Mouse (Mus musculus): ENCODE data around the gene Eml2. TPM values are rescaled to one million over a fixed set of nuclear protein-coding genes. Genes with fewer than 3 reads are reported as not detected.

Eml2 gene
- total RNA-seq, 1 experiment = 29.8 TPM

- Histone ChIP-seq H3K9me3 (ENCODE audit: control insufficient read depth, insufficient read depth, low read depth, low read length) (no peaks in the 10 kb centered on the region), H3K4me1 (ENCODE audit: control insufficient read depth in 2 of 2, insufficient read depth in 2 of 2, low read length in 2 of 2, poor library complexity in 1 of 2) (peaks cover 4 to 12% of the 10 kb centered on the region in 2 experiments; a peak in 3 of 4 replicates), H3K36me3 (ENCODE audit: control insufficient read depth, insufficient read depth, low read length, poor library complexity, severe bottlenecking) (no peaks in the 10 kb centered on the region), H3K27ac (ENCODE audit: insufficient read depth, low read depth, low read length, poor library complexity, severe bottlenecking) (no peak overlapping the region), H3K4me3 (ENCODE audit: insufficient read depth in 1 of 2, low read depth in 1 of 2, low read length in 2 of 2, poor library complexity in 1 of 2, severe bottlenecking in 1 of 2) (no peak overlapping the region), H3K9ac (ENCODE audit: insufficient read depth, low read depth, low read length, poor library complexity, severe bottlenecking) (no peak overlapping the region)
- in situ Hi-C loops (cut with MboI; ENCODE audit: low sequenced_read_pairs in 2 of 2, unreplicated experiment in 2 of 2) = no loop called here
- TF ChIP-seq CHD2 (IDR thresholded peaks at IDR 0.05; ENCODE audit: low read depth, low read length) (no peak), ZNF384 (IDR thresholded peaks at IDR 0.05; ENCODE audit: low read depth, low read length) (no peak), MAFK (IDR thresholded peaks at IDR 0.05; ENCODE audit: insufficient read depth, low read depth, low read length) (no peak), HCFC1 (IDR thresholded peaks at IDR 0.05; ENCODE audit: borderline replicate concordance, insufficient read depth, low read length) (no peak), ZC3H11A (IDR thresholded peaks at IDR 0.05; ENCODE audit: borderline replicate concordance, low read depth, low read length) (no peak)
- DNase-seq (ENCODE audit: low read depth, low spot score) = no peak
Measured at GRCm38 (mm10) chr7:19236411-19236810, 60.2 kb downstream of the Eml2 start.

DNA sequence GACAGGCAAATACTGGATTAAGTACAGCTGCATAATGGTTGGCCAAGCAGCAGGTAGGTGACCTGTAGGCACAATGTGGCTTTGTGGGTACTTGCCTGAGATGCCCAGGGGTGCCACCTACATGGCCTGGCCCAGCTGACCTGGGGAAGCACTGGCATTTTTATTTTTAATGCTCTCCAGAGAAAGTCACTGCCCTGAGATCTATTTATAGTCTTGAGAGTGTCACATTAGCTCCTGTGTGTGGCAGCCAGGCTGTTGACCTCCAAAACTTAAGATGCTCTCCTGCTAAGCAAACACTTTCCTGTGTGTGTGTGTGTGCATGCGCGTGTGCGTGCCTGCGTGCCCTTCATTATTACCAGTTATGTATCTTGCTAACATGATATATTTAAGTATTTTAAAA, 62.1 kb downstream of the Eml2 start:
- H3K27ac ChIP-seq (ENCODE audit: insufficient read depth, low read depth, low read length, poor library complexity, severe bottlenecking) = no peak overlapping the region
- H3K9ac ChIP-seq (ENCODE audit: insufficient read depth, low read depth, low read length, poor library complexity, severe bottlenecking) = no peak overlapping the region
- H3K4me1 ChIP-seq (ENCODE audit: control insufficient read depth in 2 of 2, insufficient read depth in 2 of 2, low read length in 2 of 2, poor library complexity in 1 of 2) = peaks cover 4 to 12% of the 10 kb centered on the region in 2 experiments; a peak in 3 of 4 replicates
- DNase-seq (ENCODE audit: low read depth, low spot score) = no peak
- H3K9me3 ChIP-seq (ENCODE audit: control insufficient read depth, insufficient read depth, low read depth, low read length) = no peaks in the 10 kb centered on the region
- no peak overlapping the region for H3K4me3 ChIP-seq (ENCODE audit: insufficient read depth in 1 of 2, low read depth in 1 of 2, low read length in 2 of 2, poor library complexity in 1 of 2, severe bottlenecking in 1 of 2)
- in situ Hi-C loops (cut with MboI; ENCODE audit: low sequenced_read_pairs in 2 of 2, unreplicated experiment in 2 of 2) = no loop called here
- TF ChIP-seq ZNF384 (IDR thresholded peaks at IDR 0.05; ENCODE audit: low read depth, low read length) (no peak), HCFC1 (IDR thresholded peaks at IDR 0.05; ENCODE audit: borderline replicate concordance, insufficient read depth, low read length) (no peak), MAFK (IDR thresholded peaks at IDR 0.05; ENCODE audit: insufficient read depth, low read depth, low read length) (no peak), CHD2 (IDR thresholded peaks at IDR 0.05; ENCODE audit: low read depth, low read length) (no peak), ZC3H11A (IDR thresholded peaks at IDR 0.05; ENCODE audit: borderline replicate concordance, low read depth, low read length) (no peak)
- H3K36me3 ChIP-seq (ENCODE audit: control insufficient read depth, insufficient read depth, low read length, poor library complexity, severe bottlenecking) = no peaks in the 10 kb centered on the region

GRCm38 (mm10) chr7:19239423-19239822, 63.2 kb downstream of the Eml2 start:
- TF ChIP-seq ZC3H11A (IDR thresholded peaks at IDR 0.05; ENCODE audit: borderline replicate concordance, low read depth, low read length) = peak; percentile 43; the same call in 1 of the 2 replicates
- TF ChIP-seq CHD2 (IDR thresholded peaks at IDR 0.05; ENCODE audit: low read depth, low read length) = no peak
- TF ChIP-seq MAFK (IDR thresholded peaks at IDR 0.05; ENCODE audit: insufficient read depth, low read depth, low read length) = no peak
- no peak for TF ChIP-seq HCFC1 (IDR thresholded peaks at IDR 0.05; ENCODE audit: borderline replicate concordance, insufficient read depth, low read length)
- no peaks in the 10 kb centered on the region for H3K36me3 ChIP-seq (ENCODE audit: control insufficient read depth, insufficient read depth, low read length, poor library complexity, severe bottlenecking)
- in situ Hi-C loops (cut with MboI; ENCODE audit: low sequenced_read_pairs in 2 of 2, unreplicated experiment in 2 of 2) = no loop called here

DNA sequence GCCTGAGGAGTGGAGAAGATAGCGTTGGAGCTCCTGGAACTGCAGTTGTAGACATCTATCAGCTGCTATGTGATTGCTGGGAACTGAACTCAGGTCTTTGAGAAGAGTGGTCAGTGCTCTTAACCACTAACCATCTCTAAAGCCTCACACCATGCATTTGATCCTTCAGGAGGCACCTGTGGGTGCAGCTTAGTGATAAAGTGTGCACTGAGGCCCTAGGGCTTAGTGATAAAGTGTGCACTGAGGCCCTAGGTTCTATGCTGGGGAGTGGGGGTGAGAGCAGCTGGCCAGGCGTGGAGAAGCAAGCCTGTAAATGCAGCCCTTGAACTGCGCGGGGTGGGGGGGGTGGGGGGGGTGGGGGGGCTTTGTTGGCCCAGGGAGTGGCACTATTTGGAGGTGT, 63.8 kb downstream of the Eml2 start:
- no peak for TF ChIP-seq MAFK (IDR thresholded peaks at IDR 0.05; ENCODE audit: insufficient read depth, low read depth, low read length)
- peaks cover 4% of the 10 kb centered on the region; the same call in 1 of the 2 replicates for H3K36me3 ChIP-seq (ENCODE audit: control insufficient read depth, insufficient read depth, low read length, poor library complexity, severe bottlenecking)
- in situ Hi-C loops (cut with MboI; ENCODE audit: low sequenced_read_pairs in 2 of 2, unreplicated experiment in 2 of 2) = no loop called here
- no peak overlapping the region for H3K9ac ChIP-seq (ENCODE audit: insufficient read depth, low read depth, low read length, poor library complexity, severe bottlenecking)
- no peak overlapping the region for H3K4me3 ChIP-seq (ENCODE audit: insufficient read depth in 1 of 2, low read depth in 1 of 2, low read length in 2 of 2, poor library complexity in 1 of 2, severe bottlenecking in 1 of 2)
- H3K27ac ChIP-seq (ENCODE audit: insufficient read depth, low read depth, low read length, poor library complexity, severe bottlenecking) = peak overlapping the region; percentile 60; the same call in 1 of the 2 replicates
- H3K9me3 ChIP-seq (ENCODE audit: control insufficient read depth, insufficient read depth, low read depth, low read length) = no peaks in the 10 kb centered on the region
- H3K4me1 ChIP-seq (ENCODE audit: control insufficient read depth in 2 of 2, insufficient read depth in 2 of 2, low read length in 2 of 2, poor library complexity in 1 of 2) = peaks cover 4 to 21% of the 10 kb centered on the region in 2 experiments; a peak in 3 of 4 replicates
- no peak for DNase-seq (ENCODE audit: low read depth, low spot score)

More at GRCm38 (mm10) chr7:19239423-19239822, 63.2 kb downstream of the Eml2 start:
- Histone ChIP-seq H3K4me3 (ENCODE audit: insufficient read depth in 1 of 2, low read depth in 1 of 2, low read length in 2 of 2, poor library complexity in 1 of 2, severe bottlenecking in 1 of 2) (no peak overlapping the region), H3K9me3 (ENCODE audit: control insufficient read depth, insufficient read depth, low read depth, low read length) (no peaks in the 10 kb centered on the region), H3K9ac (ENCODE audit: insufficient read depth, low read depth, low read length, poor library complexity, severe bottlenecking) (no peak overlapping the region), H3K4me1 (ENCODE audit: control insufficient read depth in 2 of 2, insufficient read depth in 2 of 2, low read length in 2 of 2, poor library complexity in 1 of 2) (peaks cover 4 to 17% of the 10 kb centered on the region in 2 experiments; a peak in 3 of 4 replicates), H3K27ac (ENCODE audit: insufficient read depth, low read depth, low read length, poor library complexity, severe bottlenecking) (no peak overlapping the region; the same call in 1 of the 2 replicates)
- peak; percentile 86 for DNase-seq (ENCODE audit: low read depth, low spot score)

- no peak overlapping the region for H3K4me3 ChIP-seq (ENCODE audit: insufficient read depth in 1 of 2, low read depth in 1 of 2, low read length in 2 of 2, poor library complexity in 1 of 2, severe bottlenecking in 1 of 2)
Measured at GRCm38 (mm10) chr7:19240905-19241463, 64.8 kb downstream of the Eml2 start.

More at GRCm38 (mm10) chr7:19240905-19241463, 64.8 kb downstream of the Eml2 start:
- in situ Hi-C loops (cut with MboI; ENCODE audit: low sequenced_read_pairs in 2 of 2, unreplicated experiment in 2 of 2) = no loop called here
- H3K9me3 ChIP-seq (ENCODE audit: control insufficient read depth, insufficient read depth, low read depth, low read length) = no peaks in the 10 kb centered on the region
- peaks cover 6 to 23% of the 10 kb centered on the region in 2 experiments for H3K4me1 ChIP-seq (ENCODE audit: control insufficient read depth in 2 of 2, insufficient read depth in 2 of 2, low read length in 2 of 2, poor library complexity in 1 of 2)
- H3K27ac ChIP-seq (ENCODE audit: insufficient read depth, low read depth, low read length, poor library complexity, severe bottlenecking) = no peak overlapping the region
- H3K9ac ChIP-seq (ENCODE audit: insufficient read depth, low read depth, low read length, poor library complexity, severe bottlenecking) = no peak overlapping the region
- no peak for TF ChIP-seq HCFC1 (IDR thresholded peaks at IDR 0.05; ENCODE audit: borderline replicate concordance, insufficient read depth, low read length)
- no peak for TF ChIP-seq ZC3H11A (IDR thresholded peaks at IDR 0.05; ENCODE audit: borderline replicate concordance, low read depth, low read length)
- no peak for TF ChIP-seq MAFK (IDR thresholded peaks at IDR 0.05; ENCODE audit: insufficient read depth, low read depth, low read length)
- TF ChIP-seq ZNF384 (IDR thresholded peaks at IDR 0.05; ENCODE audit: low read depth, low read length) = no peak
- no peak for TF ChIP-seq CHD2 (IDR thresholded peaks at IDR 0.05; ENCODE audit: low read depth, low read length)
- H3K36me3 ChIP-seq (ENCODE audit: control insufficient read depth, insufficient read depth, low read length, poor library complexity, severe bottlenecking) = peaks cover 10% of the 10 kb centered on the region; the same call in 1 of the 2 replicates
- DNase-seq (ENCODE audit: low read depth, low spot score) = no peak
